ENCODE assay signal across 14 mouse cellular contexts in genomic region chr3:108129804-108130203, GRCm38 (mm10). TPM values are rescaled to one million over a fixed set of nuclear protein-coding genes. Genes with fewer than 3 reads are reported as not detected.
"Had no signal": no experiment of that assay in that cellular context is flagged by ENCODE, and none has a peak within 500 bp of the region (broad histone marks: within the 10 kb centered on the region; RNA-seq: fewer than 3 reads in every experiment).

No protein-coding gene starts in this region.

- DNase-seq: kidney, adult 18-20 months; kidney, postnatal 14 days; lung, embryonic 14.5 days; lung, postnatal 14 days; right cerebral cortex, postnatal 14 days; thymus, postnatal 4 days had no signal

- H3K9me3 ChIP-seq: limb, embryonic 15.5 days; midbrain, embryonic 13.5 days had no signal

- H3K9ac ChIP-seq: limb, embryonic 15.5 days; lung, embryonic 14.5 days; midbrain, embryonic 13.5 days had no signal

- H3K36me3 ChIP-seq: limb, embryonic 15.5 days; midbrain, embryonic 13.5 days had no signal

- H3K4me3 ChIP-seq: left cerebral cortex, adult 2 months; limb, embryonic 15.5 days; midbrain, embryonic 13.5 days had no signal

- H3K4me2 ChIP-seq: limb, embryonic 15.5 days; lung, embryonic 14.5 days; midbrain, embryonic 13.5 days had no signal

- H3K27me3 ChIP-seq: limb, embryonic 15.5 days; midbrain, embryonic 13.5 days had no signal

- H3K27ac ChIP-seq: left cerebral cortex, adult 2 months; limb, embryonic 15.5 days; macrophage; midbrain, embryonic 13.5 days had no signal

- ATAC-seq: midbrain, embryonic 13.5 days had no signal

RNA-seq across cellular contexts. Expression of gene Gpr61, which starts 24.9 kb away (rescaled TPM):
- polyA plus RNA-seq: macrophage; spleen, adult 2 months had no signal

RNA-seq across cellular contexts. Expression of gene Gnat2, which starts 37.2 kb away (rescaled TPM):
- total RNA-seq: layer of hippocampus, postnatal 14 days; left cerebral cortex, adult 2 months; left cerebral cortex, postnatal 25 days; midbrain, postnatal 0 days had no signal
- polyA plus RNA-seq: macrophage had no signal
